Mouse (Mus musculus) bone marrow, adult 2 months (tissue): ENCODE measurements around the gene Hnmt.
"Not testable (repeated sequence)": the region's sequence is repeated elsewhere in the genome, so short reads cannot be mapped to it uniquely, and the experiment has no call there.

Experiments
- CTCF ChIP-seq: fragments of 200-500 bp; IDR thresholded peaks from 2 replicates; pipeline ENCODE4 v1.5.1; 2011; ENCODE audit warnings: low read length, control low read depth; ENCODE audit not compliant: control insufficient read depth, insufficient read depth
- POLR2A ChIP-seq: fragments of 200-500 bp; IDR thresholded peaks from 2 replicates; pipeline ENCODE4 v1.6.1; 2011; ENCODE audit warnings: low read depth, mild to moderate bottlenecking, control low read depth, low read length, borderline replicate concordance; ENCODE audit not compliant: control insufficient read depth

GRCm38 (mm10) chr2:23990034-23990573 lies 59.1 kb downstream of the Hnmt start:
- TF ChIP-seq POLR2A, CTCF: not testable (repeated sequence)
